8 mouse cellular contexts compared by ENCODE assay signal in the genomic region with DNA sequence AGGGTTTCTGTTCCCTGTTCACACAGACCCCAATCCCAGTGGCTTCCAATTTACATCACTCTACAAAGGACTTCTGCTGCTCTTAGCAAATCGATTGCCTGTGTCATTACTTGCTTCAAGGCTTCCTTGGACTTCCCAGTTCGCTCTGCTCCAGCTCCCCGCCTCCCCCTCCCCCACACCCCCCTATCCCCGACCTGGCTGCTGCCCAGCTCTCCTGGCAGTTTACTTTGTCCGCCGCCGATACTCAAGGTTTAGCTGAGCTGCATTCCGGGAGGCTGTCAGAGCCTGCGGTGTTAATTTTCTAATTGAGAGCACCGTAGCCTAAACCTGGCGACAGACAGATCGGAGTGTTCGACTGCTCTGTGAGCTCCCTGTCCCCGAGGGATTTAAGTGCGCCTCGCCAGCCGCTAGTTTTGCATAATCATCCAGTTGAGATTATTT. TPM values are rescaled to one million over a fixed set of nuclear protein-coding genes. Genes with fewer than 3 reads are reported as not detected.
A peak's percentile ranks its signal among the peaks of the same experiment; 100 is the strongest.
DNase-seq lines count a peak whose midpoint lies in the region; ATAC-seq lines count a peak whose summit lies in the region.

No protein-coding gene starts in this region.

- peaks cover 30% of the 10 kb centered on the region for H3K4me1 ChIP-seq in heart, embryonic 11.5 days (ENCODE audit: control insufficient read depth, insufficient read depth, low read length)
- H3K4me1 ChIP-seq in kidney, embryonic 14.5 days (ENCODE audit: control insufficient read depth, insufficient read depth, low read length), result peaks cover 19% of the 10 kb centered on the region
- H3K4me1 ChIP-seq in lung, embryonic 16.5 days (replicated peaks; ENCODE audit: control insufficient read depth, insufficient read depth, low read length), result peaks cover 12% of the 10 kb centered on the region

- WGBS in heart, embryonic 11.5 days (ENCODE audit: insufficient replicate concordance), result under 1% methylated on average over 17 of the region's 17 CpGs
- under 1% methylated on average over 17 of the region's 17 CpGs for WGBS in kidney, embryonic 14.5 days
- WGBS in lung, embryonic 16.5 days, result 2% methylated on average over 17 of the region's 17 CpGs

- no peaks in the 10 kb centered on the region for H3K9me3 ChIP-seq in heart, embryonic 11.5 days (replicated peaks; ENCODE audit: control insufficient read depth, low read length)
- no peaks in the 10 kb centered on the region for H3K9me3 ChIP-seq in kidney, embryonic 14.5 days (ENCODE audit: control insufficient read depth, low read length)
- H3K9me3 ChIP-seq in lung, embryonic 16.5 days (ENCODE audit: control insufficient read depth, low read length), result no peaks in the 10 kb centered on the region

- H3K4me2 ChIP-seq in heart, embryonic 11.5 days, result peak overlapping the region; percentile 80
- peak overlapping the region; percentile 78 for H3K4me2 ChIP-seq in kidney, embryonic 14.5 days (replicated peaks; ENCODE audit: low read depth, low read length)
- H3K4me2 ChIP-seq in lung, embryonic 16.5 days (ENCODE audit: low read depth, low read length), result peak overlapping the region; percentile 79

- H3K36me3 ChIP-seq in heart, embryonic 11.5 days (ENCODE audit: control insufficient read depth, insufficient read depth, low read length), result no peaks in the 10 kb centered on the region
- no peaks in the 10 kb centered on the region for H3K36me3 ChIP-seq in kidney, embryonic 14.5 days (ENCODE audit: control insufficient read depth, insufficient read depth, low read length)
- H3K36me3 ChIP-seq in lung, embryonic 16.5 days (ENCODE audit: control insufficient read depth, insufficient read depth, low read length), result no peaks in the 10 kb centered on the region

- H3K27me3 ChIP-seq in heart, embryonic 11.5 days (ENCODE audit: control insufficient read depth, insufficient read depth, low read length), result 0 out of 2 replicates have a peak, but pooled peaks cover 5% of the 10 kb centered on the region
- H3K27me3 ChIP-seq in kidney, embryonic 14.5 days (ENCODE audit: control insufficient read depth, insufficient read depth, low read length), result no peaks in the 10 kb centered on the region; the same call in 1 of the 2 replicates
- no peaks in the 10 kb centered on the region; the same call in 1 of the 2 replicates for H3K27me3 ChIP-seq in lung, embryonic 16.5 days (ENCODE audit: control insufficient read depth, insufficient read depth, low read depth, low read length)

- peak; percentile 66 for DNase-seq in MN1 (ENCODE audit: low spot score)
- DNase-seq in embryo, embryonic 10 days (ENCODE audit: low spot score), result peak; percentile 49
- peak; percentile 67 for DNase-seq in retina, postnatal 1 day
- no peak for DNase-seq in cerebellum, adult 11-12 months
- DNase-seq in cerebellum, adult 9-10 months, result no peak

- peak overlapping the region; percentile 55; the same call in 1 of the 2 replicates for H3K27ac ChIP-seq in heart, embryonic 11.5 days (ENCODE audit: low read depth, low read length)
- H3K27ac ChIP-seq in kidney, embryonic 14.5 days (ENCODE audit: low read depth, low read length), result 0 out of 2 replicates have a peak overlapping the region, but pooled peaks have one; percentile 7
- H3K27ac ChIP-seq in lung, embryonic 16.5 days (ENCODE audit: low read length), result peak overlapping the region; percentile 33

- ATAC-seq in heart, embryonic 11.5 days (replicated peaks; ENCODE audit: insufficient number of reproducible peaks, low FRiP score, low TSS enrichment), result no peak
- 0 out of 2 replicates have a peak, but pooled peaks have one; percentile 17 for ATAC-seq in kidney, embryonic 14.5 days (ENCODE audit: low FRiP score, low TSS enrichment)
- ATAC-seq in lung, embryonic 16.5 days (ENCODE audit: low read depth), result peak; percentile 51

- peak overlapping the region; percentile 72 for H3K9ac ChIP-seq in heart, embryonic 11.5 days (ENCODE audit: low read depth, low read length)
- peak overlapping the region; percentile 28; the same call in 1 of the 2 replicates for H3K9ac ChIP-seq in kidney, embryonic 14.5 days (ENCODE audit: low read depth, low read length)
- peak overlapping the region; percentile 47 for H3K9ac ChIP-seq in lung, embryonic 16.5 days (ENCODE audit: low read length)

- peak overlapping the region; percentile 48 for H3K4me3 ChIP-seq in heart, embryonic 11.5 days (ENCODE audit: low read depth, low read length)
- peak overlapping the region; percentile 43 for H3K4me3 ChIP-seq in kidney, embryonic 14.5 days (ENCODE audit: low read length)
- peak overlapping the region; percentile 46 for H3K4me3 ChIP-seq in lung, embryonic 16.5 days (ENCODE audit: low read length)

RNA-seq across cellular contexts. Expression of gene Tlr5, which starts 4.7 kb away (rescaled TPM):
- 5.3 and 5.7 TPM in 2 replicates for polyA plus RNA-seq in heart, embryonic 11.5 days (2014; fragmentation: Nextera tagmentation; extraction: Ambion mirVana)
- 1.1 TPM in 2 replicates for polyA plus RNA-seq in kidney, embryonic 14.5 days (2014; fragmentation: Nextera tagmentation; extraction: Ambion mirVana)
- polyA plus RNA-seq in lung, embryonic 16.5 days (2015; fragmentation: Nextera tagmentation; extraction: Ambion mirVana), result 1.3 TPM in 2 replicates

Comparison
In these comparisons a context has a peak if more than half of its experiments do, and no peak if none do; other contexts are left out.
1. DNase-seq: peak in MN1 (single experiment), embryo, embryonic 10 days (single experiment) and retina, postnatal 1 day (single experiment); none in cerebellum, adult 11-12 months (single experiment) and cerebellum, adult 9-10 months (single experiment).
2. Peak in every context shown above with its lines, with median percentiles within 50 percentile points of each other: H3K27ac ChIP-seq, H3K4me2 ChIP-seq, H3K4me3 ChIP-seq and H3K9ac ChIP-seq.